Mouse (Mus musculus) small intestine, adult 2 months (tissue): ENCODE measurements around the gene Negr1. TPM values are rescaled to one million over a fixed set of nuclear protein-coding genes. Genes with fewer than 3 reads are reported as not detected.

Source experiments
- H3K27ac ChIP-seq: fragments of 200-500 bp; 2 replicates; pipeline ENCODE4 v1.5.1; 2012; ENCODE audit warnings: low read depth, low read length, control low read depth, inconsistent platforms; ENCODE audit not compliant: insufficient read depth
- H3K27me3 ChIP-seq: fragments of 200-500 bp; 2 replicates; pipeline ENCODE4 v1.6.1; 2012; ENCODE audit warnings: mild to moderate bottlenecking, moderate library complexity, low read length, inconsistent platforms; ENCODE audit not compliant: control insufficient read depth, insufficient read depth
- H3K36me3 ChIP-seq: fragments of 200-500 bp; 2 replicates; pipeline ENCODE4 v1.6.1; 2012; ENCODE audit warnings: mild to moderate bottlenecking, low read length, control low read depth, inconsistent platforms; ENCODE audit not compliant: control insufficient read depth, insufficient read depth
- H3K4me1 ChIP-seq: fragments of 200-500 bp; 2 replicates; pipeline ENCODE4 v1.6.1; 2012; ENCODE audit warnings: low read length, inconsistent platforms, mixed read lengths; ENCODE audit not compliant: control insufficient read depth, insufficient read depth, insufficient read length
- H3K4me3 ChIP-seq: fragments of 200-500 bp; 2 replicates; pipeline ENCODE4 v1.5.1; 2012; ENCODE audit warnings: low read depth, mild to moderate bottlenecking, control low read depth, inconsistent platforms, low read length, moderate library complexity
- CTCF ChIP-seq: fragments of 200-500 bp; IDR thresholded peaks from 2 replicates; pipeline ENCODE4 v1.5.1; 2012; ENCODE audit warnings: low read depth, mild to moderate bottlenecking, control low read depth, inconsistent platforms, low read length, moderate library complexity, mixed read lengths; ENCODE audit not compliant: insufficient replicate concordance, insufficient read length; ENCODE audit errors: extremely low read depth
- POLR2A ChIP-seq: fragments of 200-500 bp; IDR thresholded peaks from 2 replicates; pipeline ENCODE4 v1.6.1; 2012; ENCODE audit warnings: low read depth, mild to moderate bottlenecking, control low read depth, inconsistent platforms, low read length, moderate library complexity
- WGBS: fragments of 180-500 bp; shearing (Covaris S2); methylation state at CpG from one replicate; pipeline ENCODE4 v1.1.7; 2018; 5-methylcytosine and 5-hydroxymethylcytosine counted together
- polyA plus RNA-seq: library from polyadenylated mRNA; depleted of rRNA; stranded (reverse); fragments of >200 nt; gene quantifications from 2 replicates; pipeline ENCODE4 v1.2.3, GENCODE M21; 2012

The Negr1 gene
- polyA plus RNA-seq, 1 experiment: 0.35 TPM

- Histone ChIP-seq H3K36me3 (no peaks in the 10 kb centered on the region), H3K4me3 (no peak overlapping the region), H3K27ac (no peak overlapping the region), H3K4me1 (no peaks in the 10 kb centered on the region), H3K27me3 (no peaks in the 10 kb centered on the region)
- 83% methylated on average over 4 of the region's 4 CpGs for WGBS
- TF ChIP-seq CTCF: no peak
- TF ChIP-seq POLR2A: no peak
These were observed 393.5 kb downstream of the Negr1 start for GRCm38 (mm10) chr3:156955094-156955493.

- H3K4me1 ChIP-seq: no peaks in the 10 kb centered on the region
- WGBS: 91% methylated on average over 7 of the region's 7 CpGs
- TF ChIP-seq CTCF: no peak
- TF ChIP-seq POLR2A: no peak
- H3K27me3 ChIP-seq: no peaks in the 10 kb centered on the region
- H3K4me3 ChIP-seq: no peak overlapping the region
- no peaks in the 10 kb centered on the region for H3K36me3 ChIP-seq
- no peak overlapping the region for H3K27ac ChIP-seq
These were observed 397.0 kb downstream of the Negr1 start for GRCm38 (mm10) chr3:156958640-156959039.

GRCm38 (mm10) chr3:156968764-156969163 lies 407.2 kb downstream of the Negr1 start:
- no peak overlapping the region for H3K4me3 ChIP-seq
- no peaks in the 10 kb centered on the region for H3K27me3 ChIP-seq
- H3K27ac ChIP-seq: no peak overlapping the region
- no peaks in the 10 kb centered on the region for H3K4me1 ChIP-seq
- no peaks in the 10 kb centered on the region for H3K36me3 ChIP-seq
- TF ChIP-seq POLR2A (no peak), CTCF (no peak)
- 79% methylated on average over 2 of the region's 2 CpGs for WGBS

- Histone ChIP-seq H3K27me3 (no peaks in the 10 kb centered on the region), H3K27ac (no peak overlapping the region), H3K4me3 (no peak overlapping the region), H3K36me3 (no peaks in the 10 kb centered on the region), H3K4me1 (no peaks in the 10 kb centered on the region)
- no peak for TF ChIP-seq CTCF
- no peak for TF ChIP-seq POLR2A
- WGBS: 71% methylated on average over 2 of the region's 2 CpGs
These were observed 409.5 kb downstream of the Negr1 start for GRCm38 (mm10) chr3:156971104-156971503.

GRCm38 (mm10) chr3:156976816-156977215 lies 415.2 kb downstream of the Negr1 start:
- WGBS: 42% methylated on average over 2 of the region's 2 CpGs
- TF ChIP-seq POLR2A: no peak
- no peak for TF ChIP-seq CTCF
- H3K36me3 ChIP-seq: no peaks in the 10 kb centered on the region
- H3K4me3 ChIP-seq: no peak overlapping the region
- no peak overlapping the region for H3K27ac ChIP-seq
- H3K27me3 ChIP-seq: no peaks in the 10 kb centered on the region
- H3K4me1 ChIP-seq: no peaks in the 10 kb centered on the region

- TF ChIP-seq CTCF (no peak), POLR2A (no peak)
- Histone ChIP-seq H3K27ac (no peak overlapping the region), H3K36me3 (no peaks in the 10 kb centered on the region), H3K4me3 (no peak overlapping the region), H3K27me3 (no peaks in the 10 kb centered on the region), H3K4me1 (no peaks in the 10 kb centered on the region)
- WGBS: 40% methylated on average over 11 of the region's 11 CpGs
These were observed 418.6 kb downstream of the Negr1 start for GRCm38 (mm10) chr3:156980042-156980716.

GRCm38 (mm10) chr3:156982102-156982501 lies 420.5 kb downstream of the Negr1 start:
- no peaks in the 10 kb centered on the region for H3K4me1 ChIP-seq
- H3K36me3 ChIP-seq: no peaks in the 10 kb centered on the region
- WGBS: 65% methylated on average over 4 of the region's 4 CpGs
- H3K27ac ChIP-seq: no peak overlapping the region
- H3K27me3 ChIP-seq: no peaks in the 10 kb centered on the region
- no peak for TF ChIP-seq POLR2A
- TF ChIP-seq CTCF: no peak
- no peak overlapping the region for H3K4me3 ChIP-seq
